Mouse (Mus musculus) spleen, postnatal 10 days (tissue): ENCODE data around the gene Il9.

Experiments used
- DNase-seq, 2 experiments: peaks; one replicate each; pipeline ENCODE4 v3.0.0; 2021 to 2022; ENCODE audit warnings: low spot score in 2 of 2

Il9 gene

GRCm38 (mm10) chr13:56471211-56471610, 10.8 kb downstream of the Il9 start:
- DNase-seq: no peak

DNA sequence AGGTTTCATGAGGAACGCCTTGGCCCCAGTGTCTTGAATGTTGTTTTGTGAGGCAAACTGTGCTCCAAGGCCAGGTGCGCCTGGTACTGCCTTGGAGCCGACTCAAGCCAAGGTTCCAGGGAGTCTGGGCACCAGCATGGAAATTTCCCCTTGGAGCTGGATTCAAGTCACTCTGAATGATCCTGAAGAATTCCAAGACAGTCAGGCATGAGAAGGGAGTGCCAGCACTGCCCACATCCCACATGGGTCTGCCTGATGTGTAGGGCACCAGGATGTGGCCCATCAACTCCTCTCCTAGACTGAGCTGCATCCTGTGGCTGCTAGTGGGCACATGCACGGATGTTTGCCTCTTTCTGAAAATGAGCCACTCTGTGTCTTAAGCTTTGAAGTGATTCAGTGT, 13.5 kb downstream of the Il9 start:
- no peak for DNase-seq

- DNase-seq: no peak
Measured at GRCm38 (mm10) chr13:56467786-56468185, 14.3 kb downstream of the Il9 start.

DNA sequence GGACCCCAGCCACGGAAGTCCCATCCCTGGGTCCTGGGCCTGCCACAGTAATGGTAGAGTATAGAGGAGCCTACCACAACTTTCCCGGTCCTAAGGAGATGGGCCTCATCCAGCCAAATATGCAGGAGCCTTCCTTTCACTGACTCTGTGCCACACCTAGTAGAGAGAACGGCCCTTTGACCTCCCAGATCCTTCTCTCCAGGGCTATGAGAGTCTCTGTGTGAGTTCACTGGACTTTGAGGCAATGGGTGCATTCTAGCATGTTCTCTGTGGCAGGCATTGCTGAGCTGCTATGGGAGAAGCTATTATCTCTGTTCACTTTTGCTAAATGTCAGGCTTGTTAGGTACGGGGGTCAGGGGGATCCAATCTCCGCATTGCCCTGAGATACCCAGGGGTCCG, 18.3 kb downstream of the Il9 start:
- no peak for DNase-seq

- DNase-seq: no peak
Measured at GRCm38 (mm10) chr13:56463261-56463660, 18.8 kb downstream of the Il9 start.

DNA sequence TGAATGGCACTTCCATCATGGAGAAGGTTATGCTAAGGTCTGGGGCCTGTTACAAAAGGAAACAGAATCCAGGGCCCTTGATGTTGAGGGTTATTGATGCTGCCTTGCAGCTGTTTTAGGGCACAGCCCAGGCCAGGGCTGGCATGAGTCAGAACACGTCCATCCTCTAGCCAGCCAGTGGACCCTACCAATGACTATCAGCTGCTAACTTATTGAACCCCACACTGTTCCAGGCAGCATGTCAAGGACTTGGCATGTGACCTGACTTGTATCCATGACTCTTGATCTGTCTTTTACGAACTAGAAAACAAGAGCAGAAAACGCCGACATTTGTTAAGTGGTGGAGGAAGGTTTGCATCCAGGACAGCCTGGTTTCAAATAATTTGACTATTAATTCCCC, 19.3 kb downstream of the Il9 start:
- DNase-seq: no peak

DNA sequence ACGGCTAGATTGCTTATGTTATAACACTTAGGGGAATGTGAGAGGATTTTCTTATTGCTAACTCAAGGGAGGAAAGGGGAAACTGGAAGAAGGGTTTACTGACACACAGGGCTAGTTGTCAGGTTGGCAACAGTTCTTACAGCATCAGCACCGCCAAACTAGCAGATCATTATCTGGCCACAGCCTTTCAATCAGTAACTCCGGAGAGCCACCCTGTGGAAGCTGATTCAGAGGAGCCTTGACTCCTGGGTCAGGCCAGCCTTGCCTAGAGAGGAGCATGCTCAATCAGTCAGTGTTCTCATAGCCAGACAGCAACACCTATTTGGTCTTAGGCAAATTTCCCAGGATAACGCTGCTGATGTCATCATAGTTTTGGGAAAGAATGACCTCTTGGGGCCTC, 20.6 kb downstream of the Il9 start:
- no peak for DNase-seq

- no peak for DNase-seq
Measured at GRCm38 (mm10) chr13:56458001-56458400, 24.0 kb downstream of the Il9 start.

DNA sequence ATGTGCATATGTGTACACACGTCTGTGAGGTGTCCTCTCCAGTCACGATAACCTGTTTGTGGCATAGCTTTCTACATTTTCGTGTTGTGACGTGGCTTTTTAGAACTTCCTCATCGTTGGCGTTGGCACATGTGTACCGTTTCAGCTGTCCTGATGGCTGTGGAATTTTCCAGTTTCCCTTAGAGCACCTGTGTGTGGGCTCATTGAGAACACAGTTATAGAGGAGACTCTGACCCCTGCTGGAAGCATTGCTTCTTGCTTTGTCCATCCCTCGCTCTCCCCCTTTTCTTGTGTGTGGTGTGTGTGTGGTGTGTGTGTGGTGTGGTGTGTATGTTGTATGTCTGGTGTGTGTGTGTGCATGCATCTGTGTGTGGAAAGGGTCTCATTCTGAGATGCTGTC, 32.0 kb downstream of the Il9 start:
- DNase-seq: no peak

DNA sequence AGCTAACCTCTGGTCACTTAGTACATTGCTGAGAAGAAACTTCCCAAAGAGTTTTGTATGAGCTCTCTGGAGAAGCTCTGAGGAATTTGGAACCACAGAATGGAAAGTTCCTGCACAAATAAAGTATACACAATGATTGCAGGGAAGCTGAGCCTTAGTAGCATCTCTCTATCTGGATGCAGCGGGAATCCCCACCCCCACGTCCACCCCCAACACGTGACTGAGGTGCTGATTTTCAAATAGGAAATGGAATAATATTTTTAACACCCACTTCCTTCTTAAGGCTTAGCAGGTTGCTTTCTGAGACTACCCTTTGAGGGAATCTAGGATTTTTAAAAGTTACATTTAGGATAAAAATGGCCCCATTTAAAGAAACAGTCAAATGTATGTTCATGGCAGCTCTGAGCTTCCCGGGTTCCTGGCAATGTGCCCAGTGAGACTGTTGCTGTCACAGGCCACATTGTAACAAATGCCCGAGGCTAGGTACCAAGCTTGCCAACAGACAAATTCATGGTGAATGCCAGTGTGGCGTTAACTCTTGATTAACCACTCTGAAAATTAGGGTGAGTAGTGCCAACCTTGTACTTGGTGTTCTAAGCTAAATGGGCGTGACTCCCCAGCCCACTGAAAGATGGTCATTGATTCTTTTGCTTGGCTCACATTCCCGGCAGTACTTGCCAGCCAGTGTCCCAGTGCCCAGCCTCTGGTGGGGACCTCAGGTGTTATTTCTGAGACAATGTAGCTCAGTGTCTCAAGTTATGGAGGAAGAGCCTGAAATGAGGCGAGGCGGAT, 32.6 kb downstream of the Il9 start:
- no peak for DNase-seq

DNA sequence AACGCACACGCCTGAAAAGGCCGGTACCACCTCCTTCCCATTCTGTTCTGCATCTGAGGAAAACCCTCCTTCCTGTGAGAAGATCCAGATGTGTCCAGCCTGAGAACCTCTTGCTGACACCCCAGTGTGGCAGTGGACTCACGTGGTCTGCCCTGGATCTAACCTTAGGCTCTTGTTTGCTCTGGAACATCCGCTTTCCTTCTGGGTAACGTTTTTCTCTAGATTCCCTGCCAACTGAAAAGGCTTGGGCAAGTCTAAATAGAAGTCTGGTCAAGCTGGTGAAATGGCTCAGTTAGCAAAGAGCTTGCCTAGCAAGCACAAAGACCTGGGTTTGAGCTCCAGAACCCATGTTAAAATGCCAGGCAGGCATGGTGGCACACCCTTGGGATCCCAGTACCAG, 37.0 kb downstream of the Il9 start:
- no peak for DNase-seq

- no peak for DNase-seq
Measured at GRCm38 (mm10) chr13:56444112-56444511, 37.9 kb downstream of the Il9 start.

DNA sequence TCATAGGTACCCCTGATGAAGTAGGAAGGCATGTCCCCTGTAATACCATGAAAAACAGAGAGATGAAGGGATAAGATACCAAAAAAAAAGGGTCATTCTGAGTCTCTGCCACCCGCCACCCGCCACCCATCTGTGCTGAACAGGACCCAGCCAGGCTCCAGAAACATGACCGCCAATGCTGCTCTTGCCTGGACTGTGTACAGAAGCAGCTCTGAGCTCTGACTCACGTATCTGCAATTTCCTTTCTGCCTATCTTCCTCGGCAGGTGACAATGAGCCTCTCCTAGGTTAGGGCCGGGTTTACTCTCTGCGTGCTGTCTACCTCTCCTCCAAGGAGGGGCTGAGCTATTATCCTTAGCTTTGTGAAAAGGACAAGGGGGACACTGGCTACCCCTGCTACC, 38.6 kb downstream of the Il9 start:
- DNase-seq: no peak

GRCm38 (mm10) chr13:56438211-56439075, 43.6 kb downstream of the Il9 start, which contains the start of gene Slc25a48:
TSS of gene Slc25a48 (plus strand) at chr13:56438355.
- DNase-seq: no peak

DNA sequence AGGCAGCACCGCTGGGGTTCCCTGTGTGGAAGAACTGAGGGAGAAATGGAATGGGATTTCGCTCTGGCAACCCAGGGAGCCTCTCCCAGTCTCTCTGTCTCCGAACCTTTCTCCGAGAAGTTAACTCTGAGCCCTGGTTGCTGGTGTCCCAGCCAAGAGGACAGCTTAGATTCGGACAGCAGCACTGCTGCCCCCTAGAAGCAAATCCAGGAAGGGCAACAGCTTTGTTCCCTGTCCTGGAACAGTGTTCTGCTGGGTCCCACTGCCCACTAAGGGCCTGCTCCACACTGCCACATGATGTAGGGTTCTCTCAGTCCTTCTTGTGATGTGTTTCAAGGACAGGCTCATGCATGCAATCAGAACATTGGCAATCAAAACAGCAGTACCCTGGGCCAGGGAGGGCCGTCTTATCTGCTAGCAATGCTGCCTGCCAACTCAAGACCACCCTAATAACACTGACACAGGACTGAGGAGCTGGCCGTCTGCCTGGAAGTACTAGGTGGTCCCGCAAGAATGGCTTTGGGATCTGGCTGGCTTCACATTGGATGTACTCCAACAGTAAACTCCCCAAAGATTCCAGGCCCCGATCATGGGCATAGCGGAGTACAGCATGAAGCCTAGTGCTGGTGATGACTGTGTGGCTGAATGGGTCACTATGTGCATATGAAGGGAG, 46.3 kb downstream of the Il9 start:
- no peak for DNase-seq

DNA sequence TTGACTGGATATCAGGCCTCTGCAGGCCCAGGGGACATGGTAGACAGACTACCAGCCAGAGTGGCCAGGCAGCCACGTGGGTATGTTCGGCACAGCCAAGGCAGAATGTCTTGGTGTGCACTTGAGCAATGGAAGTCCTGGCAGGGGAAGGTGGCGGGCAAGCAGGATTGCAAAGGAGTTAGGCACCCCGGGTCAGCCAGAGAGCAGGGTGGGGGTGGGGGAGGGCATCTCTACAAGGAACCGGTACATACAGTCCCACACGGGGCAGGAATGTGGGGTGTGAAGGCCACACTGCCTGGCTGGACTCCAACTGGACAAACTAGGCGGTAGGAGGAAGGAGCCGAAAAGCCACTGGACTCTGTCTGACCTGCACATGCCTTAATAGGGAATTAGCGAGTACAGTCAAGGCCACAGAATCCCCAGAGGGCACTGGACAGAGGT, 47.7 kb downstream of the Il9 start:
- DNase-seq: no peak

DNA sequence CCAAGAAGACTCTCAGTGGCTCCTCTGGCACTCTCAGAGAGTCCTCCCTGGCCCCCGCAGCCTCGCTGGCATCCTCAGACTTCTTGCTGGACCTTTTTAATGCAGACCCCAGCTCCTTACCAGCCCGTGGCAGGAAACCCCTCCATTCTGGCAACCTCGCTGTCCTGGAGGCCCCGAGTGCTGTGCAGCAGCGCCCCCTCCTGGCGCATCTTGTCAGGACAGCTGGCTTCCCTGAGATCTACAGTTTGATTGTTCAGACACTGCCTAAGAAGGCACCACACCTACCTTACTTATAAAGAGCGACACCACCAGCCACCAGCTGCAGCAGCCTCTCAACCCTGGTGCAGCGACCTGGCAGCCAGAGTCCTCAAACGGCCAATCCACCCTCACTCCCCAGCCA, 48.6 kb downstream of the Il9 start:
- peak; percentile 14 to 58 for DNase-seq

GRCm38 (mm10) chr13:56432496-56432895, 49.5 kb downstream of the Il9 start:
- no peak for DNase-seq
